Mouse (Mus musculus) kidney, adult 9 months (tissue): ENCODE measurements around the gene Nr4a3.

Source experiments
- DNase-seq: peaks from one replicate; pipeline ENCODE4 v3.0.0; 2022

Nr4a3 gene

GRCm38 (mm10) chr4:48051086-48051673 lies 6.2 kb downstream of the Nr4a3 start:
- DNase-seq = no peak

- DNase-seq = no peak
Measured at GRCm38 (mm10) chr4:48051674-48052121, 6.7 kb downstream of the Nr4a3 start.

GRCm38 (mm10) chr4:48061716-48062115 lies 16.8 kb downstream of the Nr4a3 start:
- DNase-seq = no peak

GRCm38 (mm10) chr4:48064311-48064710 lies 19.4 kb downstream of the Nr4a3 start:
- no peak for DNase-seq

GRCm38 (mm10) chr4:48066676-48067075 lies 21.7 kb downstream of the Nr4a3 start:
- DNase-seq = no peak

- DNase-seq = no peak
Measured at GRCm38 (mm10) chr4:48069111-48069510, 24.2 kb downstream of the Nr4a3 start.

GRCm38 (mm10) chr4:48072006-48072405 lies 27.1 kb downstream of the Nr4a3 start:
- DNase-seq = no peak

- no peak for DNase-seq
Measured at GRCm38 (mm10) chr4:48073325-48073724, 28.4 kb downstream of the Nr4a3 start.

GRCm38 (mm10) chr4:48074451-48075240 lies 29.7 kb downstream of the Nr4a3 start:
- no peak for DNase-seq

- DNase-seq = peak; percentile 29
Measured at GRCm38 (mm10) chr4:48076693-48077471, 31.9 kb downstream of the Nr4a3 start.

- DNase-seq = no peak
Measured at GRCm38 (mm10) chr4:48078213-48078612, 33.3 kb downstream of the Nr4a3 start.

GRCm38 (mm10) chr4:48079285-48080039 lies 34.5 kb downstream of the Nr4a3 start:
- no peak for DNase-seq

GRCm38 (mm10) chr4:48083452-48083851 lies 38.5 kb downstream of the Nr4a3 start:
- DNase-seq = no peak

- no peak for DNase-seq
Measured at GRCm38 (mm10) chr4:48086609-48087008, 41.7 kb downstream of the Nr4a3 start.

- no peak for DNase-seq
Measured at GRCm38 (mm10) chr4:48087497-48087896, 42.5 kb downstream of the Nr4a3 start.

GRCm38 (mm10) chr4:48093221-48093620 lies 48.3 kb downstream of the Nr4a3 start:
- DNase-seq = no peak

GRCm38 (mm10) chr4:48100217-48100616 lies 55.3 kb downstream of the Nr4a3 start:
- no peak for DNase-seq

GRCm38 (mm10) chr4:48101981-48102380 lies 57.0 kb downstream of the Nr4a3 start:
- DNase-seq = no peak

- DNase-seq = no peak
Measured at GRCm38 (mm10) chr4:48105387-48105786, 60.4 kb downstream of the Nr4a3 start.

- DNase-seq = no peak
Measured at GRCm38 (mm10) chr4:48107086-48107485, 62.1 kb downstream of the Nr4a3 start.

- peak; percentile 9 for DNase-seq
Measured at GRCm38 (mm10) chr4:48108591-48108990, 63.6 kb downstream of the Nr4a3 start.

- DNase-seq = no peak
Measured at GRCm38 (mm10) chr4:48110331-48110730, 65.4 kb downstream of the Nr4a3 start.

- DNase-seq = peak; percentile 37
Measured at GRCm38 (mm10) chr4:48116191-48116590, 71.2 kb downstream of the Nr4a3 start.
